Mouse (Mus musculus) heart, embryonic 12.5 days (tissue): ENCODE measurements around the gene Ntf3. TPM values are rescaled to one million over a fixed set of nuclear protein-coding genes. Genes with fewer than 3 reads are reported as not detected.

ENCODE experiments used
- ATAC-seq: fragments of 200-750 bp; cut with Nextera tagmentation; 2 replicates; pipeline ENCODE4 v1.8.0; 2017; ENCODE audit warnings: moderate TSS enrichment, moderate library complexity; ENCODE audit not compliant: insufficient number of reproducible peaks, low FRiP score
- H3K27ac ChIP-seq: fragments of 300-500 bp; sonication (generic); 2 replicates; pipeline ENCODE4 v1.5.1; 2016; ENCODE audit warnings: mild to moderate bottlenecking, moderate library complexity; ENCODE audit not compliant: poor library complexity, severe bottlenecking
- H3K27me3 ChIP-seq: fragments of 300-500 bp; sonication (generic); replicated peaks from 2 replicates; pipeline ENCODE4 v1.6.1; 2016; ENCODE audit warnings: mild to moderate bottlenecking, moderate library complexity
- H3K36me3 ChIP-seq: fragments of 300-500 bp; sonication (generic); 2 replicates; pipeline ENCODE4 v1.6.1; 2016; ENCODE audit warnings: mild to moderate bottlenecking, moderate library complexity
- H3K4me1 ChIP-seq: fragments of 300-500 bp; sonication (generic); replicated peaks from 2 replicates; pipeline ENCODE4 v1.6.1; 2016; ENCODE audit warnings: mild to moderate bottlenecking
- H3K4me2 ChIP-seq: fragments of 300-500 bp; sonication (generic); 2 replicates; pipeline ENCODE4 v1.6.1; 2016; ENCODE audit warnings: mild to moderate bottlenecking, moderate library complexity
- H3K4me3 ChIP-seq: fragments of 300-500 bp; sonication (generic); 2 replicates; pipeline ENCODE4 v1.5.1; 2016; ENCODE audit warnings: mild to moderate bottlenecking
- H3K9ac ChIP-seq: fragments of 300-500 bp; sonication (generic); 2 replicates; pipeline ENCODE4 v1.6.1; 2016; ENCODE audit warnings: mild to moderate bottlenecking, moderate library complexity
- H3K9me3 ChIP-seq: fragments of 300-500 bp; sonication (generic); replicated peaks from 2 replicates; pipeline ENCODE4 v1.6.1; 2016; ENCODE audit warnings: mild to moderate bottlenecking, moderate library complexity
- WGBS: fragments of 180-500 bp; shearing (Covaris S2); methylation state at CpG from one replicate; pipeline ENCODE4 v1.1.7; 2016; 5-methylcytosine and 5-hydroxymethylcytosine counted together
- polyA plus RNA-seq: library from polyadenylated mRNA; unstranded; fragments of >200 nt; fragmentation: Nextera tagmentation; extraction: Ambion mirVana; gene quantifications from 2 replicates; pipeline ENCODE4 v1.2.1, GENCODE M21; 2016

Gene Ntf3
- polyA plus RNA-seq, 1 experiment from 2014 or later = 8.2 TPM

DNA sequence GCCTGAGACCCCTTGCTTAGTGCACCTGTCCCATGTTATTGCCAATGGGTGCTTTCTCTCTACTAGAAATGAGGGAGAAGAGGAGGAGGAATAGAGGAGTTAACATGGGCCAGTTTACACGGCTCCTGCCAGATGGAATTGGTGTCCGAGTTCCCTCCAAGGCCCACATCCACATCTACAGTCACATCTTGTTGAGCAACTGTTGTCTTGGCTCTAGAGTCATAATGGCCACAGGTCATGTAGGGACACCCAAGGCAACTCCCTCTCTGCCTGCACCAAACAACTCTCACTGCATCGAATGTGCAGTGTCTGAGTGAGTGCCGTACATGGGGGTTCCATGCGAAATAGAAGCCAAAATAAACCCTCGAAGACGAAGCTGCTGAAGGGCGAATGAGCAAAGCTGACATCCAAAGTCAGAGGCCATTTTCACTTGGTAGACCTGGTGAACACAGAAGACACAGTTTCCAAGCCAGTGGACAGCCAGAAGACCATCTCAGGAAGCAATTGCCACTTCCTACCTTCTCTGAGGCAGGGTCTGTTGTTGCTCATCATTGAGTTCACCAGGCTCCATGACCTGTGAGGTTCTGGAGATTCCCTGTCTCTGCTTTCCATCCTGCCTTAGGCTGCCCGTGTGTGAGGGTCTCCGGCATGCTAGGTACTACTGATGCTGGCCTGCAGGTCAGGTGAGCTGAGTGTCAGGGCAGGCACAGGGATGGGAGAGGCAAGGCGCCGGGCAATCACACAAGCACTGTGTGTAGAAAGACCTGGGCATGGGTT, 78.0 kb downstream of the Ntf3 start:
- H3K36me3 ChIP-seq = no peaks in the 10 kb centered on the region
- no peaks in the 10 kb centered on the region for H3K4me1 ChIP-seq
- WGBS = 87% methylated on average over 12 of the region's 12 CpGs
- H3K9me3 ChIP-seq = no peaks in the 10 kb centered on the region
- H3K4me2 ChIP-seq = no peak overlapping the region
- ATAC-seq = no peak
- no peaks in the 10 kb centered on the region for H3K27me3 ChIP-seq
- no peak overlapping the region for H3K27ac ChIP-seq
- no peak overlapping the region for H3K4me3 ChIP-seq
- H3K9ac ChIP-seq = no peak overlapping the region

DNA sequence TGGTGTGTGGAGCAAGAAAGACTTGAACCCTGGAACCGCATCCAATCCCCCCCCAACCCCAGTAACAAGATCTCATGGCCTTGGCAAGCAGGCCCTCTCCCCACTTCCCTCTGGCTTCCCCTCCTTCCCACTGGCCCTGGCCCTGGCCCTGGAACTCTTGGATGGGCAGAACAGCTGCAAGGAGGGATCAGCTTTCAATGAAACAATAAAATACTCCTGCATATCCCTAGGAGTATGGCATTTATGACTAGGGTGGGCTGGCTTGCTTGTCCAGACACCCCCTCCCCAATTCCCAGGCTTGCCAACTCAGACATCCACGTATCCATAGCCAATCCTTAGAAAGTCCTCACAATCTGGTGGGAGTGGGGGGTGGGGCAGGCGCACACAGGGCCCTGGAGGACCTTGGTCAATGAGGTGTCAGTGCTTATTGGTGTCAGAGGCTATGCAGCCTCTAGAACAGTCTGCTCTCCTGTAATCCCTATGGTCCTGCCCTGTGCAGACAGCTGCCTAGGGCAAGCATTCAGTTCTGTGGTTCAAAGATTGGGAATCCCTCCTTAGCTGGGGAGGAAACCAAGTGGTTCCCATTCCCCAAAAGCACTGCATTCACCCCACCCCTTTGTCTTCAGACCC, 80.3 kb downstream of the Ntf3 start:
- Histone ChIP-seq H3K27me3 (no peaks in the 10 kb centered on the region), H3K4me1 (no peaks in the 10 kb centered on the region), H3K4me2 (no peak overlapping the region), H3K27ac (no peak overlapping the region), H3K9ac (no peak overlapping the region), H3K36me3 (no peaks in the 10 kb centered on the region), H3K4me3 (no peak overlapping the region), H3K9me3 (no peaks in the 10 kb centered on the region)
- WGBS = 75% methylated on average over 3 of the region's 3 CpGs
- no peak for ATAC-seq

DNA sequence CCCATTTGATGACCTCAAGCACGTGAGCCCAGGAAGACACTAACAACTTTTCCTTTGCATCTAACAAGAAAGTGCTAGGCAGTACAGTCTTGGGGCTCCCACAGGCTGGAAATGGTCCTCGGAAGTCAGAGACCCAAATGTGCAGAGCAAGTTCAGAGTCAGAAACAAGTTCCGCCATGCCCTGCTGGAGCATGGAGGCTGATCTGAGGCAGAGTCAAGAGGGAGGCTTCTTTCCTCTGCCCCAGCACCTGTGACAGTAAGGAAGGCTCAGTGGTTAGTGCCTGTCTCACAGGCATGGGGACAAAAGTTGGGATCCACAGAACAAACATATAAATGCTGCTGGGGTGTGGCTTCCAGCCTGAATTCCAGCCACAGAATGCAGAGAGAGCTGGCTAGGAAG, 86.2 kb downstream of the Ntf3 start:
- ATAC-seq = no peak

DNA sequence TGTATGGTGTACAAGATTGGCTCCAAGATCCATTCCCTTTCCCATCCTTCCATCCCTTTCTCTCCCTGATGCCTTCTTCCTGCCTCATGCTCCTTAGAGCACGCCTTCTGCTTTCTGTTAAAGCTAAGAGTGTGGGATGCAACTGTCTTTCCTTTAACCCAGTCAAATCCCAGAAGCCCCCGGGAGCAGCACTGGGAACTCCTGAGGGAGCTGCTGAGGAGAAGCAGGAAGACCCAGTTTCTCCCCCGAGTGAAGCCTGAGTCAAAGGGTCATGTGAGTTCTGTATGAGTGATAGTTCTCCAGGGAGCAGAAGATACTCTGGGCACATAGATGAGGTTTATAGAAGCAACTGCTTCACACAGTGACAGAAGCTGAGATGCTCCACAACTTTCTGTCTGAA, 109.0 kb downstream of the Ntf3 start:
- 56% methylated on average over 3 of the region's 3 CpGs for WGBS
- no peak overlapping the region for H3K27ac ChIP-seq
- H3K4me2 ChIP-seq = no peak overlapping the region
- H3K4me1 ChIP-seq = no peaks in the 10 kb centered on the region
- no peak for ATAC-seq
- H3K27me3 ChIP-seq = no peaks in the 10 kb centered on the region
- H3K36me3 ChIP-seq = no peaks in the 10 kb centered on the region
- no peaks in the 10 kb centered on the region for H3K9me3 ChIP-seq
- H3K4me3 ChIP-seq = no peak overlapping the region
- H3K9ac ChIP-seq = no peak overlapping the region

More for the DNA sequence above, 86.2 kb downstream of the Ntf3 start:
- Histone ChIP-seq H3K9me3 (no peaks in the 10 kb centered on the region), H3K4me1 (no peaks in the 10 kb centered on the region), H3K9ac (no peak overlapping the region), H3K27ac (no peak overlapping the region), H3K36me3 (no peaks in the 10 kb centered on the region), H3K4me3 (no peak overlapping the region), H3K4me2 (no peak overlapping the region), H3K27me3 (no peaks in the 10 kb centered on the region)
- WGBS = 76% methylated on average over 3 of the region's 3 CpGs

DNA sequence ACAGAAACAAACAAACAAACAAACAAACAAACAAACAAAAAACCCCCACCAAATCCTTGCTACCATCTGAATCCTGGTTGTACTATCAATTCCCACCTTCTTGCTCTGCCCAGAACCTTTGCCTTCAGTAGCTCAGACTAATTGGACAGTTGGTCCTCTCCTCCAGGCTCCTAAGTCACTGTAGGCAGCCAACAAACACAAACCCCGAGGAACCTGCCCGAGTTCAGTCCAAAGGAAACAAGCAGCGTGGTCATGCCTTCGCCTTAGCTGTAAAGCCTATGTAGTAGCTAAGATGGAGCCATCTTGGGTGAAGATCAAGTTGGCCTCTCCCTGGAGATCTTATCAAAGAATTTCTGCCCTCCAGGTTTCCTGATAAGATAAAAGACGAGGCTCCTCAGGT, 113.6 kb downstream of the Ntf3 start:
- Histone ChIP-seq H3K36me3 (no peaks in the 10 kb centered on the region), H3K27me3 (no peaks in the 10 kb centered on the region), H3K9me3 (no peaks in the 10 kb centered on the region), H3K4me1 (no peaks in the 10 kb centered on the region), H3K4me2 (no peak overlapping the region), H3K27ac (no peak overlapping the region), H3K4me3 (no peak overlapping the region), H3K9ac (no peak overlapping the region)
- WGBS = 68% methylated on average over 5 of the region's 5 CpGs
- no peak for ATAC-seq
